Mouse (Mus musculus) heart, adult 8-10 months (tissue): ENCODE results near the gene Gm21981. TPM values are rescaled to one million over a fixed set of nuclear protein-coding genes. Genes with fewer than 3 reads are reported as not detected.

Source experiments
- DNase-seq: peaks from one replicate; pipeline ENCODE4 v3.0.0; 2022; ENCODE audit warnings: low spot score
- total RNA-seq, 4 experiments: library from RNA; stranded (reverse); gene quantifications; 2 replicates each; pipeline ENCODE4 v1.2.4; 2022

Gm21981 gene
- total RNA-seq, 4 experiments from 2014 or later = 0.31 to 0.68 (median 0.48) TPM

GRCm38 (mm10) chr17:47702548-47703345, 8.5 kb upstream of the Gm21981 start:
- DNase-seq = no peak

- DNase-seq = no peak
These were observed 7.5 kb upstream of the Gm21981 start for GRCm38 (mm10) chr17:47701793-47702192.

GRCm38 (mm10) chr17:47699055-47699454, 4.8 kb upstream of the Gm21981 start:
- DNase-seq = no peak

GRCm38 (mm10) chr17:47698156-47698555, 3.9 kb upstream of the Gm21981 start:
- no peak for DNase-seq

GRCm38 (mm10) chr17:47695337-47695710, 1.1 kb upstream of the Gm21981 start:
- no peak for DNase-seq

- peak; percentile 96 for DNase-seq
These were observed 465 bp upstream of the Gm21981 start, which contains the start of gene Prickle4 for GRCm38 (mm10) chr17:47694503-47695336. Gene Prickle4, minus strand, starts transcription at chr17:47694736.

GRCm38 (mm10) chr17:47693671-47694441, 399 bp downstream of the Gm21981 start:
- DNase-seq = peak; percentile 69

GRCm38 (mm10) chr17:47691650-47692049, 2.6 kb downstream of the Gm21981 start:
- DNase-seq = no peak

- no peak for DNase-seq
These were observed 4.4 kb downstream of the Gm21981 start for GRCm38 (mm10) chr17:47689894-47690293.

GRCm38 (mm10) chr17:47688608-47689575, 5.4 kb downstream of the Gm21981 start, which contains the start of gene Frs3:
Gene Frs3, plus strand, starts transcription at chr17:47689030.
- peak; percentile 40 for DNase-seq

GRCm38 (mm10) chr17:47688344-47688607, 6.0 kb downstream of the Gm21981 start, which contains the start of gene Tomm6:
Gene Tomm6, minus strand, starts transcription at chr17:47688386.
- no peak for DNase-seq

- peak; percentile 93 for DNase-seq
These were observed 6.6 kb downstream of the Gm21981 start for GRCm38 (mm10) chr17:47687409-47688343.

GRCm38 (mm10) chr17:47682836-47683235, 11.4 kb downstream of the Gm21981 start:
- DNase-seq = no peak

- DNase-seq = no peak
These were observed 15.6 kb downstream of the Gm21981 start for GRCm38 (mm10) chr17:47678702-47679101.

GRCm38 (mm10) chr17:47678238-47678637, 16.0 kb downstream of the Gm21981 start:
- no peak for DNase-seq

- DNase-seq = peak; percentile 75
These were observed 17.7 kb downstream of the Gm21981 start for GRCm38 (mm10) chr17:47676581-47676980.

- peak; percentile 33 for DNase-seq
These were observed 21.7 kb downstream of the Gm21981 start for GRCm38 (mm10) chr17:47672311-47673111.

GRCm38 (mm10) chr17:47671988-47672310, 22.3 kb downstream of the Gm21981 start:
- no peak for DNase-seq

GRCm38 (mm10) chr17:47669166-47669565, 25.1 kb downstream of the Gm21981 start:
- DNase-seq = no peak
